Mouse (Mus musculus) T-cell, adult 66 days (primary cell): Measurements from ENCODE around the gene Tbc1d12. TPM values are rescaled to one million over a fixed set of nuclear protein-coding genes. Genes with fewer than 3 reads are reported as not detected.

Source experiments
- total RNA-seq, 2 experiments: library from RNA; stranded (reverse); gene quantifications; 3 replicates in 1 of 2; 4 replicates in 1 of 2; pipeline ENCODE4 v1.2.4; 2023

Gene Tbc1d12
- 1 to 10 TPM; 3.0 to 3.9 TPM for total RNA-seq

DNA sequence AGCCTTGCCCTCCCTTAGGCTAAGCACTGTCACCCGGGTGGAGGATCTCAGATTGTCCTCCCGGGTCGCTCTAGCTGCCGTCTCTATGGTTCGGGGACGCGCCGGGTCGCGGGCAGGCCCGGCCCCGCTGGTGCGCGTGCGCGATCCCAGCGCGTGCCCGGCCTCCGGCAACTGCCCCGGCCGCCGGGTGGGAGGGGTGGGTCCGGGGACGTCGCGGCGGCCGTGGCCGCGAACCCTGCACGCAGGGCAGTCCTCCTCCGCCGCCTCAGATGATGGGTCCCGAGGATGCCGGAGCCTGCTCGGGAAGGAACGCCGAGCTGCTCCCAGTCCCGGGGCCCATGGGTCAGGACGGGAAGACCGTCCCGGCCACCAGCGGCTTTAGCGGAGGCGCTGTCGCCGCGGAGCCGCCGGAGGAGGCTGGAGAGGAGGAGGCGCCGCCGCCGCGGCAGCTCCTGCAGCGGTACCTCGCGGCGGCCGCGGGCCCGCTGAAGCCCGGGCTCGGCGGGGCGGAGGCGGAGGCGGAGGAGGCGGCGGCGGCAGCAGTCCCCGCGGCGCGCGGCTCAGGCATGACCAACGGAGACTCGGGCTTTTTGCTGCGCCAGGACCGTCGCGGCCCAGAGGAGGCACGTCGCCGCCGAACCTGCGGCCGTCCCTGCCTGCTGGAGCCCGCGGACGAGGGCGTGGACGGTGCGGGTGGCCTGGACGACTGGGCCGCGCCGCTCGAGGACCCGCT is at the start of gene Tbc1d12:
Gene Tbc1d12, plus strand, starts transcription at position 142 of the 733 bp plus-strand sequence.

DNA sequence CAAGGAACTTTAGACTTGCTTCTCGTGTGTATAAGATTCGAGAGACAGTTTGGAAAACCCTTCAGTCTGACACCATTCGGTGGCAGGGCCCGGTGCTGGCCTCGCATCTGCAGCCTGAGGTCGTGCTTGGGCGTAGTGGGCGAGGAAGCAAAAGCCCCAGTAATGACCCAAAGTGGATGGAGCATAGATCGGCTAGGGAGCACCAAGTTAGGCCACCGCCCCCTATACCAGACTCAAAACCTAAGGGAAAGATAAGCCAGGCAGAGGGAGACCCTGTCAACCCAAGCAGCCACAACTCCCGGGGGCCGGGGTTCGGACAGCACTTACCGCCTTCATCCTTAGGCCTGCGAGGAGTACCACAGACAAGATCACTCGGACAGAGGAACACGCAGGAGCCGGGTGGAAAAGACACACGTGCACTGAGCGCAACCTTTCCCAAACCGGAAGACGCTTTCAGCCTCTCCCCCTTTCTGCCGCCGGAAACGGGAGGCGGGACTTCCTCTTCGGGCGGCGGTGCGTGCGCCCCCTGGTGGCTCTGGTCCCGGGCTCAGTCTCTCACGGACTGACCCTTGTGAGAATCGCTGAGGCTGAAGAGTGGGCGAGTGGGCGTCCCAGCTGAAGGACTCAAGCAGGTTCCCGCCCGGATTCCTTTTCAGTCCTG is 17.5 kb upstream of the Tbc1d12 start, which contains the start of gene Noc3l:
Gene Noc3l, minus strand, starts transcription at position 472 of the 661 bp plus-strand sequence.

DNA sequence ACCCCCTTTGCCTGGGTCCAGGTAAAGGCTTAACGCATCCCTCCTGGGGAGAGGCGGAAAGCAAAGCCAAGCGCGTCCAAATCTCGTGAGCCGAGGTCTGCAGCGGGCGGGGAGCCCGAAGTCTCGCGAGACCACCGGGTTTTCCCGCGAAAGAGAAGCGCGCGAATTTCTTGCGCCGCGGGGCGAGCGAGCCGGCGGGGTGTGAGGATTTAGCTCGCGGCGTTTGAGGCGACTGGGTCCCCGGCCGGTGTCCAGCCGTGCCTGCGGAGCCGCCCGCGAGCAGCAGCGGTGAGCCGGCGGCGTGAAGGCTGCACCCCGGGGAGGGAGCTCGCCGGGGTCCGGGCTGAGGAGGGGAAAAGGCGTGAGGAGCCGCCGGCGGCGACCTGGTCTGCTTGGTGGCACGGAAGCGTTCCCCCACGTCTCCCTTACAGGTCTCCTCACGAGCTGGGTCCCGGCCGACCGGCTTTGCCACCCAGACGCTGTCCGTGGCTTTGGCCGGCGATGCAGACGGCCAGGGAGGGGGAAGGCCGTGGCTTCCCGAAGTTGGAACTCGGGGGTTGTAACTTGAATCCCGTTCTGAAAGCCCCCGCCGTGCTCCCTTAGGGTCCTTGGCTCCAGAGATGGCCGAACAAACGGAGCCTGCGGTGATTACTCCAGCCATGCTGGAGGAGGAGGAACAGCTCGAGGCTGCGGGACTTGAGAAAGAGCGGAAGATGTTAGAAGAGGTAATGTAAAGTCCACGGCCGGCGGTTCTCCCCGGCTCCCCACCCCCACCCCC is 94.6 kb downstream of the Tbc1d12 start, which contains the start of gene Hells:
Gene Hells, plus strand, starts transcription at position 128 of the 778 bp plus-strand sequence.

Other genes starting within 250 kb of the Tbc1d12 start
- 10 to 100 TPM; 23.8 to 23.9 TPM for gene Noc3l, start 17.3 kb upstream of the Tbc1d12 start, total RNA-seq
- 10 to 100 TPM; 15.2 to 15.7 TPM for gene Hells, start 94.3 kb downstream of the Tbc1d12 start, total RNA-seq
- gene Cyp2c55, start 170.4 kb downstream of the Tbc1d12 start, total RNA-seq, result not detected
- gene Cyp2c65, start 224.4 kb downstream of the Tbc1d12 start, total RNA-seq, result not detected